Mouse (Mus musculus): ENCODE results near the gene Eif1ad.
"Not testable (repeated sequence)": the region's sequence is repeated elsewhere in the genome, so short reads cannot be mapped to it uniquely, and the experiment has no call there.

Gene Eif1ad

DNA sequence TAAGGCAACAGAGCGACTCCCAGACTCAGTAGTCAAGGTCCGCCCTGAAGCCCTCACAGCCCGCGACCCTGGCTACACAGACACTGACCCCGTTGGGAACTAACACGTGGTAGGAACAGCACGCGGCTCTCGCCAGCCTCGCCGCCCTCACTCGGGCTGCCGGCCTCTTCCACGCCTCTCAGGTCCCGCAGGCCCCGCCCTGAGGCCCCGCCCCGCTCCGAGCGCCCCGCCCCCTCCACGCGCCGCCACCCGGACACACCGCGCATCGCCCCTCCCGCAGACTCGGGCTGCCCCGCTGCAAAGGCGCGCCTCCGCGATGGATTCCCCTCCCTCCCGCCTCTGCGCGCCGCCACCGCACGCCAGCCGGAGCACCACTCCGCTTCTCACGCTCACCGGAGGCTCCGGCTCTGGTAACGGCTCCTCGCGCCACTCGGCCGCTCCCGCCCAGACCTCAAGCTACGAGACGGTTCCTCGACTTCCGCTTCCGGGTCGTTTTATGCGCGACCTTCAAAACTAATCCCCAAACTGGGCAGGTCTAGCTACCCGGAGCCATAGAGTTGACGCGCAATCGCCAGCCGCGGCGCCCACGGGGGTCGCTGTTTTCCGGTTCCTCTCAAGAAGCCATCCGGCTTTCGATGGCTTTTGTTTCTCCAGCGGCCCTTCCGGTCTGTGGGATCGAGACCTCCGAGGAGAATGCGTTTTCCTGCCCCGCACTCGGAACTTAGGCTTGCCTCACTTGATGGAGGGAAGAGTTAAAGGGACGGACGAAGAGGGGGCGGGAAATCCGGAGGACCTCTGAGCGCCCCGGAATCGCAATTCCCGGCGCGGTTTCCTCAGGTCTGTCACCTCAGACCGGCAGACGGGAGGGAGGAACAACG lies at the start of gene Eif1ad:
TSS of gene Eif1ad (plus strand) at position 567 of the 878 bp plus-strand sequence.
- DNase-seq = peak; percentile 96 to 99

DNA sequence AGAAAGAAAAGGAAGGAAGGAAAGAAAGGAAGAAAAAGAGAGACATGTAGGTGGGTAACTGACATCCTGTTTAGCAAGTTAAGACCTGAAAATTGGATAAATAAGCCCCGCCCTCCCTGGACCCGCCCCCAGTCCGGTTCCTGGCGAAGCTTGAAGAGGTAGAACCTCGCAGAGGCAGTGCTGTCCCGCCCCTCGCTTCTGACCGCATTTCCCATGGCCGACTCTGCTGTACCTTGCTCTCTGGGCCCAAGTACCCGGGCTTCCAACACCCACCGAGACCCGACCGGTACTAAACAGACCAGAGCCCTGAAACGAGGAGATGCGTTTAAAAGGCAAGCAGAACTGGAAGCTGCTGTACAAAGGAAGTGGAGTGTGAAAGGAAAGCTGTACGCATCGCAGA lies 42.7 kb upstream of the Eif1ad start:
- peak in 1 of 2 experiments; percentile 33 for DNase-seq

DNA sequence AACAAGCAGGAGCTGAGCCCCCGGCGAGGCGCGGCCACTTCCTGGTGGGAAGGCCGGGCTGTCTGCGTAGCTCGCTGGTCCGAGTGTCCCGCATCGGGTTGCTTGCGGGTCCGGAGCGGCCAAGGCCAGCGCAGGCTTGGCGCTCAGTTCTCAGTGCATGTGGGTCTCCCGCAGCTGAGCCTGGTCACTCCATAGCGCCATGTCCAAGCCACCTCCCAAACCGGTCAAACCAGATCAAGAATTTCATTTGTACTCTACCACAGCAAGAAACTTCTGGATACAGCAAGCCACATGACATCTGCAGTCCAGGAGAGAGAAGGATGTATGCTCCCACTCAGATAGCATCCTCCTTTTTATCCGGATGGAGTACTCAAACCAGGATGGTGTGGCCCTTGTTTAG lies 38.6 kb upstream of the Eif1ad start:
- DNase-seq = no peak

GRCm38 (mm10) chr19:5334741-5335140 lies 31.8 kb upstream of the Eif1ad start:
- DNase-seq = no peak

DNA sequence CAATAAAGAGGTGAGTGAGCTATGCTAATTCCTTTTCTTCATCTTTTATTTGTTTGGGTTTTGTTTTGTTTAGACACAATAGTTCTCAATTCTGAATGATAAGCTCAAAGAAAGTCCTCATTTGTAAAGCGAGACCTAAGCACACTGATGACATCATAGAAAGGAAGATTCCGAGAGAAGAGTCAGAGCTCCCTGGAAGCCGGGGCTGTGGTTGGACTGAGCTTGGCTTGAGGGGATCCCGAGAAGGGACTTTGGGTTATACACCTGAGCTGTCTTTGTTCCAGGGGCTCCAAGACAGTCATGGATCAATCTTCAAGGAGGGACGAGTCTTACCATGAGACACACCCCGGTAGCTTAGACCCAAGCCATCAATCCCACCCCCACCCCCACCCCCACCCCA lies 31.1 kb upstream of the Eif1ad start, which contains the start of gene Catsper1:
TSS of gene Catsper1 (plus strand) at position 301 of the 400 bp plus-strand sequence.
- DNase-seq = no peak

- peak; percentile 81 to 90 for DNase-seq
Observed at GRCm38 (mm10) chr19:5337975-5338374, 28.6 kb upstream of the Eif1ad start.

DNA sequence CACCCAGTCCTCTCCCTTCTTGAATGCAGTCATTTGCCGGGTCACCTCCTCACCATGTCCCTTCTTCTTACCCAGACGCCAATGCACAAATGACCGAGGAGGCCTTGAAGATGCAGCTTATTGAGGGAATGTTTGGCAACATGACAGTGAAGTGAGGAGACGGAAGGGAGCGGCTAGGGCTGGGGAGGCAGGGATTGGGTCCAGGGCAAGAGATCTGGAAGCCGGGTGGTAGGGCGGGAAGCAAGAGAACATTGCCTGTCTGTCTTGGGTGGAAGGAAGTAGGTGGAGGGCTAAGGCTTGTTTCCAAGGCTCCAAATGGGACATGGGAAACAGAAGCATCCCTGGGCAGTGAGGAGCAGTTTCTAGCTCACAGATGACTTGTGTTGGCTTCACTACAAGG lies 25.2 kb upstream of the Eif1ad start:
- no peak for DNase-seq

- no peak for DNase-seq
Observed at GRCm38 (mm10) chr19:5345297-5346131, 21.0 kb upstream of the Eif1ad start.

- peak in 1 of 2 experiments; percentile 20 for DNase-seq
Observed at GRCm38 (mm10) chr19:5348064-5348463, 18.5 kb upstream of the Eif1ad start.

DNA sequence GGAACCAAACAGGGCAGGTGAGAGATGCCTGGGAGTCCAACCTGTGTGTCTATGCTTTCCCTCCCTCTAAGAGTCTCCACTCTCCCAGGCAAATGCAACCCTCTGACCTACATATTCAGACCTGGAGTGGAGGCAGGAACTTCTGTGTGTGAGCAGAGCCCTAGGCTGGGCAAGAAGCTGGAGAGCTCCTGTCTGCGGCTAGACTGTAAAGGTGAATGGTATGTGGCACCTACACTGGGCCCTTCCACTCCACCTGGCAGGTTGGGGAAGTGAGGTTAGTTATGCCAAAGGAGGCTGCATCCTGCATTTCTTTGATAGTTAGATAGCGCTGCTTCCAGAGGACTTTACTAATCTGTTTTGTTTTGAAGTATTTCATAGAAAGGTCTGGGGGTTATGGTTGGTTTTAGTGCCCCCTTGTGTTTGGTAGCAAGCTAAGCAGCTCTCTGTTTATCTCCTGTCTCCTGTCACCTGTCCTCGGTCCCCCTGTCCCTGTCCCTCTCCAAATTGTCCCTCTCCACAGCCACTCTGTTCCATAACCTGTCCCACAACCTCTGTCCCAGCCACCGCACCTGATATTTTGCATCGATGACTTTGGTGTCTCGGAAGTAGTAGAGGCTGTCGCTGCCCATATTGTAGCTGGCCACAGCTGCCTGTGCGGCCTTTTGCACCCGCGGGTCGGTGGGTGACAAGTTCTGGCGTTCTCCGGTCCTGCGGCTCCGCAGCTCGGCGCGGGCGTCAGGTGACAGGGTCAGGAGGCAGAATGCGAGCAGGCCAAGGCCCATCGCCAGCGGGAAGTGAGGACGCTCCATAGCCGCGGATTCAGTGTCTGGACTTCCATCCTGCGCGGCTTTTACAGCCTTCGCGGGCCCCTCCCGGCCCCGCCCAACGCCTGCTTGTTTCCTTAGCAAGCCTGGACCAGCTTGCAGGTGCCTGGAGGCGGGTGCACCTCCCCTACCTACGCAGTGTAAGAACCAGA lies 17.7 kb upstream of the Eif1ad start:
- DNase-seq = peak; percentile 79

GRCm38 (mm10) chr19:5349502-5349873 lies 17.1 kb upstream of the Eif1ad start, which contains the start of gene Cst6:
TSS of gene Cst6 (minus strand) at chr19:5349574.
- not testable (repeated sequence) for DNase-seq

- DNase-seq = no peak
Observed at GRCm38 (mm10) chr19:5353609-5354008, 12.9 kb upstream of the Eif1ad start.

DNA sequence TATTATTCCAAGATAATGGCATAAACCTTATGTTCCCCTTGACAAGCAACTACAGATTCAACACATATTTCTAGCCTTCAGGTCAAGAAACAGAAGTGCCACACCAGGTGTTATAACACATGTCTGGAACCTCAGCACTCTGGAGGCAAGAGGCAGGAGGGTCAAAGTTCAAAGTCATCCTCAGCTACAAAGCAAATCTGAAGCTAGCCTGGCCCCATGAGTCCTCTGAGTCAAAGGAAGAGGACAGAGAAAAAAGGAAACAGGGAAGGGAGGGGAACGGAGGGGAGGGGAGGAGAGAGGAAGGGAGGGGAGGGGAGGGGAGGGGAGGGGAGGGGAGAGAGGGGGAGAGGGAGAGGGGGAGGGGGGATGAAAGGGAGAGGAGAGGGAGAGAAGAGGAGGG lies 10.5 kb upstream of the Eif1ad start:
- DNase-seq = no peak

DNA sequence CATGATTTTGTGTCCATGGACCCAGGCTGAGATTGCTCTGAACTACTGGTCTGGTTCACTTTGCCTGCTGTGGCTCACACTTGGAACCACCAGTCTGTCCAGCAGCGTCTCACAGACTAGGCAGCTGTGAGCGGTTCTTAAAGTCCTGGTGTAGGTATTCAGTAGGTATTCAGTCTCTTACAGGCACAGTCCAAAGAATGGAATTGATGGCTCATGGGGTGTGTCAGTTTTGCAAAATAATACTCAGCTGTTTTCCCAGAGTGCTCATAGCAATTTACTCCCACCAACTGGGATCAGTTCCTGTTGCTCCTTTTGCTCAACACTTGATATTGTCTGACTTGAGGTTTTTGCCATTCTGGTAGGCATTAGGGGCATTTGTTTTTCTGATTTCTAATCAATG lies 4.4 kb upstream of the Eif1ad start:
- DNase-seq = no peak

GRCm38 (mm10) chr19:5364124-5364523 lies 2.4 kb upstream of the Eif1ad start:
- DNase-seq = no peak

DNA sequence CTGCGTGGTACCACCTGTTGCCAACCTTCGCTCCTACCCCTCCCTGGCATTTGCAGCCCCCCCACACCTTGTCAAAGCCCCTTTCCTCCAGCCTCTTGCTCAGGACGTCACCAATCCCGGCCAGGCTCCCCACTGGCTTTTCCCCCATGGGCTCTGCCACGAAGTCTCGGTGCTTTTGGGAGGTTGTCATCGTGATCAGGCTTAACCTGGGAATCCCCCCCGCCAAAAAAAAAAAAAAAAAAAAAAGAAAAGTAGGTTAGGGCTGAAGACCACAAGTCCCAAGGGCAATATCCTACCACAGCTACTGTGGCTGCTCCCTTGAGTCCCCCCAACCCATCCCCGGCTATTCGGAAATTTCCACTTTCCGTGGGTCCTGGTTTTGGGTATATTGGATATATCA lies 790 bp upstream of the Eif1ad start:
- DNase-seq = no peak

DNA sequence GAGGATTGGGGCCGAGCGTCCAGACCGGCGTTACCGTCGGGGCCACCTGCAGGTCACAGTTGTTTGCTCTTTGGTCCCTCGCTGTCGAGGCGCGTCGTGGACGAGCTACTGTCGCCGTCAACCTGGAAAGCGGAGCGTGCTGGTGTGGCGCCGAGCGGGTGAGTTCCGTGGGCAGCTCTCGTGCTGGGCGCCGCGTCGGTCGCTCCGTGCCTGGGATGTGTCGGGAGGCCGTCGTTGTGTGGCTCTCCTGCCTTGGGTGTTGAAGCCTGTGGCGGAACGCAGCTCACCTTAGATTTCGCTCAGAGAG lies 465 bp downstream of the Eif1ad start, which contains the start of gene Banf1:
TSS of gene Banf1 (minus strand) at position 116 of the 307 bp plus-strand sequence.
- DNase-seq = no peak

DNA sequence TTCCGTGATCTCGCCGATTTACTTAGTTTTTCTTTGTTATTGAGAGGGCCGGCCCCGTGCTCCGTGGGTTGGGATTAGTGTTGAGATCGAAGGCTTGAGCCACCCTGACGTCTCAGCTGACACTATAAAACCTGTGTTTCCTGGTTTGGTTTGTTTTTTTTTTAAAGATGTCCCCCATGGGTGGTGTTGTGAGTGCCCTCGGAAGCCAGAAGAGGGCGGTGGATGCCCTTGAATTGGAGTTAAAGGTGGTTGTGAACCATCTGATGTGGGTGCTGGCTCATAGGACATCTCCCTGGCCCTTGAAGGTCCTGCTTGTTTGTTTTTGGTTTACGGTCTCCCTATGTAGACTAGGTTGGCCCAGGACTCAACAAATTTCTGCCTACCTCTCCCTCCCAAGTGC lies 914 bp downstream of the Eif1ad start:
- no peak for DNase-seq

DNA sequence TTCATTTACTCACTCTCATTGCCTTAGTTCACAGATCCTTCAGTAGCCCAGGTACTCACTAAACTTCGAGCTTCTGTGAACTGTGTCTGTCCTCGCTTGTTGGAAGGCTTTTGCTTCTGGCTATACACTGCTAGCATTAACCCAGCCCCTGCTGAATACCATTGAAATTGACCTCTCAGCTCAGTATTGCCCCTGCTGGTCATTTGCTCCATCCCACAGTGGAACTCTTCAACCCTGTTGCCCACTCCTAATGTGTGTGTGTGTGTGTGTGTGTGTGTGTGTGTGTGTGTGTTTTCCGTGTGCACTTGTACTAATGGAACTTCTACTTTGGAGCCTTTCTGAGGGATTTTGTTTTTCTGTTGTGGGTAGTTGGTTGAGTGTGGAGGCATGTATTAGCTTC lies 4.4 kb downstream of the Eif1ad start:
- DNase-seq = no peak

DNA sequence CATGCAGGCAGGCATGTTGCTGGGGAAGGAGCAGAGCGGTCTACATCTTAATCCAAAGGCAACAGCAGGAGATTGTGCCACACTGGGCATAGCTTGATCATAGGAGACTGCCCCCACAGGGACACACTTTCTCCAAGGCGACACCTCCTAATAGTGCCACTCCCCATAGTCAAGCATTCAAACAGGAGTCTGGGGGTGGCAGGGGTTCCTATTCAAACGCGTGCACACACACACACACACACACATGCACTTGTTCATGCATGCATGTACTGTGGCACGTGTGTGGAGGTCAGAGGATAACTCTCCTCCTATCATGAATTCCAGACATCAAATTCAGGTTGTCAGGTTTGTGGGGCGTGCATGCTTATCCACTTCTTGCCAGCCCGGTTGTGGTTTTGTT lies 6.2 kb downstream of the Eif1ad start:
- DNase-seq = no peak

DNA sequence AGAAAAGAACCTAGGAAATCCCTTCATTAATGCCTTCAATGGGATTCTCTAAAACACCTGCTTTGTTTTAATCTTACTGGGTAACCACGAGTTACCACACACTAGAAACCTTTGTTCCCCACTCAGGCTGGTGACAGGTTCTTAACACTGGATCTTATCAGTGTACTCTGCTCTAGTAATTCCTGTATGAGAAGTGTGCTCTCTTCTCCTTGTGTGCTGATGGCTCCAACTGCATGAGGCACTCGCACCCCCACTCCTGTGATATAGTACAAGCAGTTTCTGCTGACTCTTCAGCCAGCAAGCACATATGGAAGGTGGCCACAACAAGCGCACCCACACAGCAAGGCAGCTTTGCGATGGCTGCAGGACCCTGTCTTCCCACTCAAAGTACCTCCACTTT lies 7.6 kb downstream of the Eif1ad start:
- DNase-seq = no peak

- DNase-seq = no peak
Observed at GRCm38 (mm10) chr19:5374748-5375147, 8.2 kb downstream of the Eif1ad start.

- DNase-seq = peak in 1 of 2 experiments; percentile 52
Observed at GRCm38 (mm10) chr19:5377446-5377845, 10.9 kb downstream of the Eif1ad start.
